Mouse (Mus musculus): ENCODE results near the gene Tiam2.

Tiam2 gene

DNA sequence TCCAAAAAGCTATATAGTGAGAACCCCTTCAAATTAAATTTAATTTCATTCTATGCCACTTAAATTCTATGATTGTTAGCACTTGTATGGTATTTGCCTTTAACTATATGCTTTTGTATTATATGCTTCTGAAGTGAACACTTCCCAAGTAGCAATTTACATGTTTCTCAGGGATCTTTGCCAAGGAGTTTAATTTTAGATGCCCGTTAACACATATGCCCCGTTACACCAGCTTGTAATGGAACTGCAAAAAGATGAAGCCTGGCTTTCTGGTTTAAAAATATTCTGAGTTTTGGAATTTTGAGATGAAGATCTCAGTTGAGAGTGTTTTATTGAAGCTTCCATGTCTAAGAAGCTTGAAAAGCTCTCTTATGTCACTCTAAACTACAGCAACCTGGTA lies 67.6 kb downstream of the Tiam2 start:
- DNase-seq (ENCODE audit: low read depth, low spot score), result peak; percentile 81

DNA sequence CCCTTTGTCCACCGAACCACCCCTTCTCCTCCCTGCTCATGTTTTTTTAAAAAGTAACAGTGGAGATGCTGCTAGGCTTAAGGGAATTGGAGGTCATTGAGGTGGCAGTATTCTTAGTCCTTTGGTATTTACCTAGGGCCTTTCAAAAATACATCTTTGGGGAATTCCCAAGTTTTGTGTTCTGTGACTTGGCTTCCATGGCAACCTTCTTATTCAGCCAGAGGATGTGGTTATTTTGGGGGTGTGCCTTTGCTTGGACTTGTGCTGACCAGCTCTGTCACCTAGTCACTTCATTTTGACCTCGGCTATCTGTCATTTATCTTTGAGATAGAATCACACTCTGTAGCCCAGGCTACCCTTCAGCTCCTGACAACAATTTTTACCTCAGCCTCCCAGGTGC lies 68.6 kb downstream of the Tiam2 start:
- no peak for DNase-seq (ENCODE audit: low read depth, low spot score)

GRCm38 (mm10) chr17:3396881-3397281 lies 70.5 kb downstream of the Tiam2 start:
- peak; percentile 67 for DNase-seq (ENCODE audit: low read depth, low spot score)

DNA sequence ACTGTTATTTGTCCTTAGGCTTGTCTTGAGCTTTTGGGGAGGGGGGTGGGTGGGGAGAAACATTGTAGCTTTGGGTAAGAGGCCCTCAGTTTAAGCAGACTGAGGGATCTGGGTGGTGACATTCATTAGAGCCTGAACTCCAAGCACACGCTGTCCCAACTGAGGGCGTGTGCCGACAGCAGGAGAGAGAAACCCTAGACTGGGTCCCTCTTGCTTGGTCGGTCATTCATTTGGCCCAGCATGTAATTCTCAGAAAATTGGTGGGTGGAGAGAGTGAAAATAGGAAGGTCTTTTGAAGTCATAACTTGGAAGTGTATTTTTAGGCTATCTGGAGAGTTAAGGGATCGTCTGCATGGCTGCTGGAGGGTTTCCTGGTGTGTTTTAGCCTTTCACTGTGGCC lies 71.5 kb downstream of the Tiam2 start:
- DNase-seq (ENCODE audit: low read depth, low spot score), result no peak

- DNase-seq (ENCODE audit: low read depth, low spot score), result no peak
These were observed 79.1 kb downstream of the Tiam2 start for GRCm38 (mm10) chr17:3405350-3406073.

GRCm38 (mm10) chr17:3407051-3407450 lies 80.7 kb downstream of the Tiam2 start:
- no peak for DNase-seq (ENCODE audit: low read depth, low spot score)

DNA sequence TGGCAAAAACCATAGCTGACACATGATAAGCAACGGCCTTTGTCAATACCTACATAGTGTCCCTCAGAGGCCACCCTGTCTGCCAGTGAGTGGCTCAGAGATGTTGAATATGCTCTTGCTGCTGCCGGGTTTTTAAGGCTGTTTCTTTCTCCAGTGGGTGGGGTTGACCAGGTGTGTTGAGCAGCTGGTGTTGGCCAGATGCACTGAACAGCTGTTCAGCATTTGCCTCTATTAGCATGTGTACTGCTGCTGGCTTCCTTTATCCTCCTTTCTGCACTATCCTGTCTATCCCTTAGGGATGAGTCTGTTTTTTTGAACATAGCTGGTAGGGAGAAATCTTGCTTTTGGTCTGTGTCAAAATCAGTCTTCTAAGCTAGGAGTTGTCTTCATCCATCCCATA lies 83.9 kb downstream of the Tiam2 start:
- no peak for DNase-seq (ENCODE audit: low read depth, low spot score)

GRCm38 (mm10) chr17:3412771-3413170 lies 86.4 kb downstream of the Tiam2 start:
- no peak for DNase-seq (ENCODE audit: low read depth, low spot score)

GRCm38 (mm10) chr17:3415580-3415979 lies 89.2 kb downstream of the Tiam2 start:
- peak; percentile 90 for DNase-seq (ENCODE audit: low read depth, low spot score)

DNA sequence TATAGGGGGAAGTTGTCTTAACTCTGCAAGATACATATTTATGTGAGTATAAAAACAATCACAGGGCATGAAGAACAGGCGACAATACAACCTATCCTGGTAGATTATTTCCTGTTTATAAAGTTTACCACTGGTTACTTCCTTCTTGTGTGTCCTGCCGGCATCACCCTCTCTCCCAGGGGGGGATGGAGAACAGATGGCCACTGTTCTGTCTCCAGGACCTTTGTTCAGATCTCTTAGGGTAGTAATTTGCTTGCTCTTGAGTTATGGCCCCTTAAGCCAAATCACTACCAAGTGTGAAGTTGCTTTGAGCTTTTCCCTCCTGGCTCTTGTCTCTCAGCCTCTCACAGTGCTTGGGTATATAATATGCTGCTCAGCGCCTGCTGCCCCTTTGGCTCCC lies 90.0 kb downstream of the Tiam2 start:
- peak; percentile 34 for DNase-seq (ENCODE audit: low read depth, low spot score)

- DNase-seq (ENCODE audit: low read depth, low spot score), result peak; percentile 71
These were observed 93.1 kb downstream of the Tiam2 start for GRCm38 (mm10) chr17:3419368-3419928.

- DNase-seq (ENCODE audit: low read depth, low spot score), result no peak
These were observed 93.8 kb downstream of the Tiam2 start for GRCm38 (mm10) chr17:3420148-3420547.

DNA sequence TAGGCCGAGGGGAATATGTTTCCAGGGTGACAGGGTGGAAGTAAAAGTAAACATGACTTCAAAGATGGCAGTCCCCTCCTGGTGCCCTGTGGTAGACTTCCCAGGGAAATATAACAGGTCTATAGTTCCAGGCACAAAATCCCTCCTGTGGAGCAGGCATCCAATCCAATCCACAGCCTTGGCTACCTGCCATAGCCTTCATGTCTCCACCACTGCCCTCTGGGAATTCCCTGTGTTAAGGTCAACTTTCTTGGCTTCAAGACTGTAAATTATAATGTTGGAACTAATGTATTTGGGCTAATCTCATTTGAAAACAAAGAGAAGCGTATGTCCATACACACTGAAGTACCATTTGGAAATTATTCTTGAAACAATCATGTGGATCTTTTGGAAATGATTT lies 97.0 kb downstream of the Tiam2 start:
- DNase-seq (ENCODE audit: low read depth, low spot score), result no peak

DNA sequence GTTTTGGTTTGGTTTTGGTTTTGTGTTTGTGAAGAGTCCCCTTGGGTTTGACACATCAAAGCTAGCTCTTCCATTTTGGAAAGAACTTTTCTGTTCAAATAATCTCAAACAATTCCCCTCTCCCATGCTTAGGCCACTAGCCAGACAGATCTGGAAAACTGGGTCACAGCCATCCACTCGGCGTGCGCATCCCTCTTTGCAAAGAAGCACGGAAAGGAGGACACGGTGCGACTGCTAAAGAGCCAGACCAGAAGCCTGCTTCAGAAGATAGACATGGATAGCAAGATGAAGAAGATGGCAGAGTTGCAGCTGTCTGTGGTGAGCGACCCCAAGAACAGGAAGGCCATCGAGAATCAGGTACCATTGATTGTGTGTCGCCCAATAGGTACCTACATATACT lies 102.3 kb downstream of the Tiam2 start:
- peak; percentile 52 for DNase-seq (ENCODE audit: low read depth, low spot score)

GRCm38 (mm10) chr17:3432590-3433498 lies 106.5 kb downstream of the Tiam2 start:
- DNase-seq (ENCODE audit: low read depth, low spot score), result no peak

- DNase-seq (ENCODE audit: low read depth, low spot score), result no peak
These were observed 107.3 kb downstream of the Tiam2 start for GRCm38 (mm10) chr17:3433521-3434271.

- DNase-seq (ENCODE audit: low read depth, low spot score), result no peak
These were observed 108.9 kb downstream of the Tiam2 start for GRCm38 (mm10) chr17:3435299-3435698.

DNA sequence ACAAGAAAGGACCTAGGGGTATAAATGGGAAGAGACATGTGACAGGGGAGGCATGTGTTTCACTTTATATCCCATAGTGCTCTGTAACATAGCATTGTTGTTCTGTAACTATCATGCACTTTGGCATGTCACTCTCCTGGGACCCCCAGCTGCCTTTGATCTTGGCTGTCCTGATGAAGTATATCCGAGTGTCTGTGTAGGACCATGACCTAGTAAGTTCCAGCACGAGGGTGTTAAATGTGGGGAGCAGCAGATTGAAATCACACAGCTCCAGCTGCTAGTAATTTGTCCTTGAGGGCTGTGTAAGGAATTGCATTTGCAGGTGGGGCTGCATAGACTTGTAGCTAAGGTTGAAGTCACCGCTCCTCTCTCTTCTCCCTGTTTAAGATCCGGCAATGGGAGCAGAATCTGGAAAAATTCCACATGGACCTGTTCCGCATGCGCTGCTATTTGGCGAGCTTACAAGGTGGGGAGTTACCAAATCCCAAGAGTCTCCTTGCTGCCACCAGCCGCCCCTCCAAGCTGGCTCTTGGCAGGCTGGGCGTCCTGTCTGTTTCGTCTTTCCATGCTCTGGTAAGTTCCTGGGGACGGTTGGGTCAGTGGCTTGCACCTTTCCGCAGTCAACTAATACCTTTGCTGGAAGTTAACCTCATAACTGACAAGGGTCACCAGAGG lies 110.6 kb downstream of the Tiam2 start:
- DNase-seq (ENCODE audit: low read depth, low spot score), result no peak

DNA sequence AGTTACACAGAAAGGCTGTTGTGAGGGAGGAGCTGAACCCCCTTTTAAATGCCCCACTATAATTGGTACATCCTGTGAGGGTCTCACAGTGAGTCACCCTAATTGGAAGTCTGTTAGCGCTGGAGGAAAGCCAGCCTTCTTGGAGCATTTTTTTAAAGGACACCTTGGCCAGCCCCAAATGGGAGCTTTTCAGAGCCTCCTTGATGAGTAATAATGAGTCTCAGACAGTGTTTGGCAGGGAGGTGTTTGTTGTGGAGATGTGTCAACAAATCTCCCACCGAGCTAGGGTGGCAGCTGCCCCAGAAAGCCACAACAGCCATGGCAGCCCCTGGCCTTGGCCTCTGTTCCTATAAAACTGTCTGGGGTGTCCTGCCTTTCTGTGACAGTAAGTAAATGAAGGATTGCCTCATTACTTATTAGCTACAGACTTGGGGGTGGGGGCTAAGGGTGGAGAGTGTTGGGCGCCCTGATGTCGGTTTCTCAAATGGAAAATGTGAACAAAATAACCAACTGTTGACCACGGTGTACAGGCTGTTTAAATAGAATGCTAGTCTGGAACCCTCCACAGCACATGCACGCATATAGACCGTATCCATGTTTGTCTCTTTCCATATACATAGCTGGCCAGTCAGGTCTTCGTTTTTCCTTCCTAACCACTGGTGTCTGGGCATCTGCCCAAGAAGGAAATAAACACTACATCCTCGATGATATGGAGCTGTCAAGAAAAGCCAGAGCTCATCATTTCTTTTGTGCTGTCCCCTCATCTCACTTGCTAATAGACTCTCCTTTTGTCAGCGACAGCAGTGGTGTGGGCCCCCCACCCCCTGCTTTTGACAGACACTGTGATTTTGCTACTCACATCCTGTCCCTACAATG lies 116.4 kb downstream of the Tiam2 start:
- peak; percentile 37 for DNase-seq (ENCODE audit: low read depth, low spot score)

Data from brain, adult 2 months (tissue).